Mouse (Mus musculus) limb, embryonic 11.5 days (tissue): ENCODE data around the gene S100b. TPM values are rescaled to one million over a fixed set of nuclear protein-coding genes. Genes with fewer than 3 reads are reported as not detected.

Experiments
- ATAC-seq: fragments of 200-750 bp; cut with Nextera tagmentation; 2 replicates; pipeline ENCODE4 v1.8.0; 2017; ENCODE audit warnings: low read depth; ENCODE audit not compliant: insufficient number of reproducible peaks, low FRiP score, low TSS enrichment
- DNase-seq: peaks from one replicate; pipeline ENCODE4 v3.0.0-alpha.2; 2015; ENCODE audit warnings: low spot score
- H3K27ac ChIP-seq: fragments of 300-500 bp; sonication (generic); replicated peaks from 2 replicates; pipeline ENCODE4 v1.5.1; 2014; ENCODE audit warnings: low read depth, mild to moderate bottlenecking, low read length
- H3K27me3 ChIP-seq: fragments of 300-500 bp; sonication (generic); 2 replicates; pipeline ENCODE4 v1.6.1; 2014; ENCODE audit warnings: mild to moderate bottlenecking, low read length, mixed read lengths; ENCODE audit not compliant: control insufficient read depth, insufficient read depth
- H3K36me3 ChIP-seq: fragments of 300-500 bp; sonication (generic); 2 replicates; pipeline ENCODE4 v1.6.1; 2014; ENCODE audit warnings: mild to moderate bottlenecking, low read length, moderate library complexity, mixed read lengths; ENCODE audit not compliant: control insufficient read depth, insufficient read depth
- H3K4me1 ChIP-seq: fragments of 300-500 bp; sonication (generic); 2 replicates; pipeline ENCODE4 v1.6.1; 2014; ENCODE audit warnings: low read length, mixed read lengths; ENCODE audit not compliant: control insufficient read depth, insufficient read depth
- H3K4me2 ChIP-seq: fragments of 300-500 bp; sonication (generic); 2 replicates; pipeline ENCODE4 v1.6.1; 2014; ENCODE audit warnings: low read depth, mild to moderate bottlenecking, moderate library complexity; ENCODE audit not compliant: severe bottlenecking
- H3K4me3 ChIP-seq: fragments of 300-500 bp; sonication (generic); 2 replicates; pipeline ENCODE4 v1.5.1; 2014; ENCODE audit warnings: low read depth, low read length
- H3K9ac ChIP-seq: fragments of 300-500 bp; sonication (generic); 2 replicates; pipeline ENCODE4 v1.6.1; 2014; ENCODE audit warnings: mild to moderate bottlenecking, low read length
- H3K9me3 ChIP-seq: fragments of 300-500 bp; sonication (generic); 2 replicates; pipeline ENCODE4 v1.6.1; 2016; ENCODE audit warnings: low read length; ENCODE audit not compliant: control insufficient read depth
- WGBS: fragments of 180-500 bp; shearing (Covaris S2); extraction: QIAGEN DNeasy Blood & Tissue Kit; methylation state at CpG from one replicate; pipeline ENCODE4 v1.1.7; 2014; 5-methylcytosine and 5-hydroxymethylcytosine counted together
- microRNA counts: library from miRNA; unstranded; fragments of <30 nt; microRNA quantifications from one replicate; lab custom pipeline; 2016
- microRNA-seq: library from miRNA; unstranded; fragments of <30 nt; microRNA quantifications from one replicate; pipeline ENCODE4, GENCODE M21; 2016
- polyA plus RNA-seq: library from polyadenylated mRNA; unstranded; fragments of >200 nt; fragmentation: Nextera tagmentation; extraction: Ambion mirVana; gene quantifications from 2 replicates; pipeline ENCODE4 v1.2.1, GENCODE M21; 2014

S100b gene
- polyA plus RNA-seq, 1 experiment from 2014 or later = 0.23 TPM

- H3K27me3 ChIP-seq = no peaks in the 10 kb centered on the region
- H3K27ac ChIP-seq = no peak overlapping the region
- no peak for DNase-seq
- no peak overlapping the region for H3K9ac ChIP-seq
- ATAC-seq = no peak
- no peak overlapping the region for H3K4me3 ChIP-seq
- H3K36me3 ChIP-seq = peaks cover 3% of the 10 kb centered on the region; the same call in 1 of the 2 replicates
- no peaks in the 10 kb centered on the region for H3K4me1 ChIP-seq
- H3K4me2 ChIP-seq = no peak overlapping the region
- 91% methylated on average over 9 of the region's 9 CpGs for WGBS
- no peaks in the 10 kb centered on the region for H3K9me3 ChIP-seq
Measured at GRCm38 (mm10) chr10:76306738-76307137, 53.1 kb downstream of the S100b start.

MicroRNA genes within 50 kb of the gene (microRNA counts, 519-probe panel; counts per million panel counts)
- microRNA mmu-miR-678 (lab: Ali Mortazavi, UCI) = not detected

Small RNA genes within 50 kb of the gene (microRNA-seq; reads per million reads assigned to microRNA genes)
- not detected for gene Mir678

Other genes with a start within 250 kb of the S100b start
- gene Zfp280b, start 221.2 kb upstream of the S100b start, polyA plus RNA-seq = 42.1 and 44.8 TPM in 2 replicates
- gene Slc5a4b, start 142.9 kb upstream of the S100b start, polyA plus RNA-seq = not detected in 2 replicates
- not detected in 2 replicates for gene Slc5a4a, start 106.4 kb upstream of the S100b start, polyA plus RNA-seq
- gene Prmt2, start 16.0 kb upstream of the S100b start, polyA plus RNA-seq = 49.1 and 51.0 TPM in 2 replicates
- 4.5 and 5.2 TPM in 2 replicates for gene Dip2a, start 91.4 kb downstream of the S100b start, polyA plus RNA-seq
- not detected in 2 replicates for gene AC141477.1, start 186.6 kb downstream of the S100b start, polyA plus RNA-seq
- 18.6 and 19.0 TPM in 2 replicates for gene Pcnt, start 188.9 kb downstream of the S100b start, polyA plus RNA-seq
- not detected in 2 replicates for gene 2610028H24Rik, start 195.2 kb downstream of the S100b start, polyA plus RNA-seq
- gene Mcm3ap, start 215.1 kb downstream of the S100b start, polyA plus RNA-seq = 70.2 and 87.6 TPM in 2 replicates
- 6.4 and 7.0 TPM in 2 replicates for gene Ybey, start 215.3 kb downstream of the S100b start, polyA plus RNA-seq